Mouse (Mus musculus) stomach, postnatal 0 days (tissue): ENCODE results near the gene Celf3. TPM values are rescaled to one million over a fixed set of nuclear protein-coding genes. Genes with fewer than 3 reads are reported as not detected.

Source experiments
- ATAC-seq: fragments of 200-750 bp; cut with Nextera tagmentation; 2 replicates; pipeline ENCODE4 v1.8.0; 2017; ENCODE audit not compliant: low FRiP score, low TSS enrichment
- DNase-seq: peaks from one replicate; pipeline ENCODE4 v3.0.0-alpha.2; 2016; ENCODE audit warnings: low spot score
- H3K27ac ChIP-seq: fragments of 300-500 bp; sonication (generic); replicated peaks from 2 replicates; pipeline ENCODE4 v1.5.1; 2014; ENCODE audit warnings: mild to moderate bottlenecking, control low read depth
- H3K27me3 ChIP-seq: fragments of 300-500 bp; sonication (generic); 2 replicates; pipeline ENCODE4 v1.6.1; 2014; ENCODE audit warnings: low read length; ENCODE audit not compliant: control insufficient read depth, insufficient read depth
- H3K36me3 ChIP-seq: fragments of 300-500 bp; sonication (generic); 2 replicates; pipeline ENCODE4 v1.6.1; 2014; ENCODE audit warnings: low read length, mixed read lengths; ENCODE audit not compliant: control insufficient read depth, insufficient read depth
- H3K4me1 ChIP-seq: fragments of 300-500 bp; sonication (generic); replicated peaks from 2 replicates; pipeline ENCODE4 v1.6.1; 2014; ENCODE audit warnings: antibody characterized with exemption; ENCODE audit not compliant: control insufficient read depth, insufficient read depth
- H3K4me2 ChIP-seq: fragments of 300-500 bp; sonication (generic); replicated peaks from 2 replicates; pipeline ENCODE4 v1.6.1; 2014; ENCODE audit warnings: low read depth, mild to moderate bottlenecking, control low read depth, moderate library complexity
- H3K4me3 ChIP-seq: fragments of 300-500 bp; sonication (generic); 2 replicates; pipeline ENCODE4 v1.5.1; 2014; ENCODE audit warnings: low read depth, low read length, control low read depth
- H3K9ac ChIP-seq: fragments of 300-500 bp; sonication (generic); 2 replicates; pipeline ENCODE4 v1.6.1; 2014; ENCODE audit warnings: mild to moderate bottlenecking, low read length, control low read depth, mixed read lengths
- H3K9me3 ChIP-seq: fragments of 300-500 bp; sonication (generic); 2 replicates; pipeline ENCODE4 v1.6.1; 2016; ENCODE audit warnings: low read length; ENCODE audit not compliant: control insufficient read depth
- CTCF ChIP-seq: IDR thresholded peaks from 2 replicates; pipeline ENCODE4 v1.5.1; 2016; ENCODE audit warnings: antibody characterized with exemption, low read depth, mild to moderate bottlenecking, moderate library complexity
- EP300 ChIP-seq: optimal IDR thresholded peaks from 2 replicates; pipeline ENCODE3; 2016; ENCODE audit warnings: antibody characterized with exemption
- WGBS: fragments of 180-500 bp; shearing (Covaris S2); extraction: QIAGEN DNeasy Blood & Tissue Kit; methylation state at CpG from one replicate; pipeline ENCODE4 v1.1.7; 2014; 5-methylcytosine and 5-hydroxymethylcytosine counted together
- polyA plus RNA-seq: library from polyadenylated mRNA; unstranded; fragments of >200 nt; fragmentation: Nextera tagmentation; extraction: Ambion mirVana; gene quantifications from 2 replicates; pipeline ENCODE4 v1.2.1, GENCODE M21; 2015

Gene Celf3
- polyA plus RNA-seq = 11.0 and 11.6 TPM in 2 replicates

- H3K9ac ChIP-seq = no peak within 1 kb of the TSS
- no peak within 1 kb of the TSS; the same call in 1 of the 2 replicates for H3K27ac ChIP-seq
- 2% methylated on average over 14 of the region's 14 CpGs for WGBS
- TF ChIP-seq EP300 (no peak), CTCF (no peak)
- H3K4me1 ChIP-seq = no peaks in the 10 kb centered on the region
- H3K4me3 ChIP-seq = no peak within 1 kb of the TSS
- H3K9me3 ChIP-seq = no peaks in the 10 kb centered on the region
- no peak within 1 kb of the TSS for H3K4me2 ChIP-seq
- no peaks in the 10 kb centered on the region for H3K36me3 ChIP-seq
- H3K27me3 ChIP-seq = no peaks in the 10 kb centered on the region
- ATAC-seq (no peak), DNase-seq (peak; percentile 37)
Observed at GRCm38 (mm10) chr3:94477981-94478422, at the start of gene Celf3. Celf3 (plus strand) TSS chr3:94478295.

GRCm38 (mm10) chr3:94430980-94431379 lies 47.1 kb upstream of the Celf3 start:
- Histone ChIP-seq H3K4me1 (no peaks in the 10 kb centered on the region), H3K9ac (no peak overlapping the region), H3K4me2 (no peak overlapping the region), H3K4me3 (no peak overlapping the region), H3K9me3 (no peaks in the 10 kb centered on the region), H3K27me3 (no peaks in the 10 kb centered on the region), H3K36me3 (no peaks in the 10 kb centered on the region), H3K27ac (no peak overlapping the region)
- 68% methylated on average over 2 of the region's 2 CpGs for WGBS
- TF ChIP-seq CTCF = no peak
- TF ChIP-seq EP300 = no peak
- no peak for DNase-seq
- ATAC-seq = no peak

- TF ChIP-seq EP300 (no peak), CTCF (no peak)
- Histone ChIP-seq H3K9ac (no peak overlapping the region), H3K4me3 (no peak overlapping the region), H3K4me2 (no peak overlapping the region), H3K27ac (no peak overlapping the region), H3K36me3 (no peaks in the 10 kb centered on the region), H3K9me3 (no peaks in the 10 kb centered on the region), H3K27me3 (no peaks in the 10 kb centered on the region), H3K4me1 (no peaks in the 10 kb centered on the region)
- WGBS = 67% methylated on average over 2 of the region's 2 CpGs
- no peak for ATAC-seq
- no peak for DNase-seq
Observed at GRCm38 (mm10) chr3:94434305-94434704, 43.8 kb upstream of the Celf3 start.

GRCm38 (mm10) chr3:94436420-94436819 lies 41.7 kb upstream of the Celf3 start:
- Histone ChIP-seq H3K9me3 (no peaks in the 10 kb centered on the region), H3K27ac (no peak overlapping the region), H3K4me2 (no peak overlapping the region), H3K27me3 (no peaks in the 10 kb centered on the region), H3K4me3 (no peak overlapping the region), H3K4me1 (no peaks in the 10 kb centered on the region), H3K9ac (no peak overlapping the region), H3K36me3 (no peaks in the 10 kb centered on the region)
- no peak for TF ChIP-seq EP300
- no peak for TF ChIP-seq CTCF
- DNase-seq (no peak), ATAC-seq (no peak)
- 80% methylated on average over 9 of the region's 9 CpGs for WGBS

- ATAC-seq = no peak
- no peak for DNase-seq
- 40% methylated on average over 3 of the region's 3 CpGs for WGBS
- no peak overlapping the region for H3K4me3 ChIP-seq
- H3K9ac ChIP-seq = no peak overlapping the region
- no peaks in the 10 kb centered on the region for H3K9me3 ChIP-seq
- H3K36me3 ChIP-seq = peaks cover 8% of the 10 kb centered on the region; the same call in 1 of the 2 replicates
- no peak overlapping the region for H3K4me2 ChIP-seq
- TF ChIP-seq EP300 = no peak
- peak; percentile 72 for TF ChIP-seq CTCF
- no peak overlapping the region for H3K27ac ChIP-seq
- no peaks in the 10 kb centered on the region for H3K4me1 ChIP-seq
- no peaks in the 10 kb centered on the region for H3K27me3 ChIP-seq
Observed at GRCm38 (mm10) chr3:94441182-94441581, 36.9 kb upstream of the Celf3 start.

GRCm38 (mm10) chr3:94442951-94443596 lies 35.0 kb upstream of the Celf3 start, which contains the start of gene Mrpl9:
Mrpl9 (plus strand) TSS chr3:94443318.
- no peaks in the 10 kb centered on the region for H3K4me1 ChIP-seq
- H3K4me2 ChIP-seq = peak within 1 kb of the TSS; percentile 92
- ATAC-seq (peak; percentile 96), DNase-seq (peak; percentile 94)
- peak within 1 kb of the TSS; percentile 80 for H3K27ac ChIP-seq
- WGBS = under 1% methylated on average over 39 of the region's 39 CpGs
- TF ChIP-seq EP300 (no peak), CTCF (peak; percentile 13; the same call in 1 of the 2 replicates)
- no peaks in the 10 kb centered on the region for H3K9me3 ChIP-seq
- peaks cover 19% of the 10 kb centered on the region for H3K36me3 ChIP-seq
- peak within 1 kb of the TSS; percentile 97 for H3K4me3 ChIP-seq
- no peaks in the 10 kb centered on the region for H3K27me3 ChIP-seq
- peak within 1 kb of the TSS; percentile 98 for H3K9ac ChIP-seq
